Mouse (Mus musculus) frontal cortex, postnatal 14 days (tissue): ENCODE measurements around the gene Armc5.

Experiments
- DNase-seq, 2 experiments: peaks; one replicate each; pipeline ENCODE4 v3.0.0; 2022; ENCODE audit warnings: low spot score in 2 of 2

The Armc5 gene

GRCm38 (mm10) chr7:128236856-128237592, at the start of gene Armc5:
Gene Armc5, plus strand, starts transcription at chr7:128237342.
- DNase-seq, result peak; percentile 75

- DNase-seq, result no peak
Measured at GRCm38 (mm10) chr7:128201607-128202006, 35.5 kb upstream of the Armc5 start.

- no peak for DNase-seq
Measured at GRCm38 (mm10) chr7:128203071-128203470, 34.1 kb upstream of the Armc5 start.

GRCm38 (mm10) chr7:128204179-128204578, 33.0 kb upstream of the Armc5 start:
- no peak for DNase-seq

- no peak for DNase-seq
Measured at GRCm38 (mm10) chr7:128205695-128206094, 31.4 kb upstream of the Armc5 start.

GRCm38 (mm10) chr7:128206152-128206551, 31.0 kb upstream of the Armc5 start, which contains the start of gene Cox6a2:
Gene Cox6a2, minus strand, starts transcription at chr7:128206387.
- no peak for DNase-seq

- peak in 1 of 2 experiments; percentile 25 for DNase-seq
Measured at GRCm38 (mm10) chr7:128208187-128208586, 29.0 kb upstream of the Armc5 start.

GRCm38 (mm10) chr7:128209826-128210225, 27.3 kb upstream of the Armc5 start:
- DNase-seq, result no peak

- DNase-seq, result no peak
Measured at GRCm38 (mm10) chr7:128219952-128220351, 17.2 kb upstream of the Armc5 start.

GRCm38 (mm10) chr7:128220936-128221335, 16.2 kb upstream of the Armc5 start:
- no peak for DNase-seq

GRCm38 (mm10) chr7:128231741-128232140, 5.4 kb upstream of the Armc5 start:
- DNase-seq, result no peak

- no peak for DNase-seq
Measured at GRCm38 (mm10) chr7:128234796-128235195, 2.3 kb upstream of the Armc5 start.

- DNase-seq, result no peak
Measured at GRCm38 (mm10) chr7:128235481-128235880, 1.7 kb upstream of the Armc5 start.

- no peak for DNase-seq
Measured at GRCm38 (mm10) chr7:128236426-128236825, 716 bp upstream of the Armc5 start.

GRCm38 (mm10) chr7:128237593-128237926, 418 bp downstream of the Armc5 start:
- no peak for DNase-seq

GRCm38 (mm10) chr7:128237927-128238778, 1.0 kb downstream of the Armc5 start, which contains the start of gene 9130023H24Rik:
Gene 9130023H24Rik, minus strand, starts transcription at chr7:128238031.
- peak; percentile 98 to 100 for DNase-seq

- DNase-seq, result no peak
Measured at GRCm38 (mm10) chr7:128238991-128239390, 1.8 kb downstream of the Armc5 start.

- DNase-seq, result no peak
Measured at GRCm38 (mm10) chr7:128240131-128240784, 3.1 kb downstream of the Armc5 start.

- no peak for DNase-seq
Measured at GRCm38 (mm10) chr7:128242331-128242730, 5.2 kb downstream of the Armc5 start.

- no peak for DNase-seq
Measured at GRCm38 (mm10) chr7:128243921-128244320, 6.8 kb downstream of the Armc5 start.

- DNase-seq, result no peak
Measured at GRCm38 (mm10) chr7:128244410-128245025, 7.4 kb downstream of the Armc5 start.

GRCm38 (mm10) chr7:128245547-128245946, 8.4 kb downstream of the Armc5 start:
- no peak for DNase-seq
